Mouse (Mus musculus) c-Kit-negative CD71-positive TER-119-positive erythroid progenitor cells, embryonic 14.5 days (primary cell): ENCODE measurements around the gene Gm21833.
"Not testable (repeated sequence)": the region's sequence is repeated elsewhere in the genome, so short reads cannot be mapped to it uniquely, and the experiment has no call there.

Experiments used
- DNase-seq: peaks from one replicate; pipeline ENCODE4 v3.0.0-alpha.2; 2013; ENCODE audit warnings: low read depth, low spot score

Gm21833 gene

DNA sequence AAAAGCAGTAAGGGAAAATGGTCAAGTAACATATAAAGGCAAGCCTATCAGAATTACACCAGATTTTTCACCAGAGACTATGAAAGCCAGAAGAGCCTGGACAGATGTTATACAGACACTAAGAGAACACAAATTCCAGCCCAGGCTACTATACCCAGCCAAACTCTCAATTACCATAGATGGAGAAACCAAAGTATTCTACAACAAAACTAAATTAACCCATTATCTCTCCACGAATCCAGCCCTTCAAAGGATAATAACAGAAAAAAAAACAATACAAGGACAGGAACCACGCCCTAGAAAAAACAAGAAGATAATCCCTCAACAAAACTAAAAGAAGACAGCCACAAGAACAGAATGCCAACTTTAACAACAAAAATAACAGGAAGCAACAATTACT is at the start of gene Gm21833:
Gm21833 (plus strand) TSS at position 301 of the 400 bp plus-strand sequence.
- not testable (repeated sequence) for DNase-seq

DNA sequence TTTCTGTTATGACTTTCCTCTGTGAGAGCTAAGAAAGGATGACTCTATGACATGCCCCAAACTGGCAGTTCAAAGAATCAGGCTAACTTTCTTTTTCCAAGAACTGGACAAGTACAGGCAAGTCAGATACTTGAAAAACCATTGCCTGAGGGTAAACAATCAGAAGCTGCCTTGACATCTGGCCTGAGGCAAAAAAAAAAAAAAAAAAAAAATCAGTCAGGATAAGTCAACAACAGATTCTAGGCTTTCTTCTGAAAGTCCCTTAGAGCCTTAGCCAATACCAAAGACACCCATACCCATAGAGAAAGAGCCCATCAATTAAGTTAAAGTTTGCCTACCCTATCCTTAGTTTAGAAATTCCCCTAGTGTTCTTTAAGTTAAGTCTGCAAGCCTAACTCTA is 38.7 kb upstream of the Gm21833 start:
- DNase-seq: no peak

DNA sequence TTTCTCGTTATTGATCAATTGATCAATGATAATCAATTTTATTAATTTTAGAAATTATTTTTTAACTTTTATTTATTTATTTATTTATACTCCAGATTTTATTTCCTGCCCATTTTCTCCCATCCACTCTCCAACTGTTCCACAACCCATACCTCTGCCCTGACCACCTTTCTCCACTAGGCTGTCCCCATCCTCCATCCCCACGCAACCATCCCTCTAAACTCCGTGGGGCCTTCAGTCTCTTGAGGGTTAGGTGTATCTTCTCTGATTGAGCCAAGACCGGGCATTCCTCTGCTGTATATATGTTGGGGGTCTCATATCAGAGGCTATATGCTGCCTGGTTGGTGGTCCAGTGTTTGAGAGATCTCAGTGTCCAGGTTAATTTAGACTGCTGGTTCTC is 31.7 kb upstream of the Gm21833 start:
- DNase-seq: no peak

GRCm38 (mm10) chr16:82815255-82815654 is 12.9 kb upstream of the Gm21833 start:
- DNase-seq: no peak

- no peak for DNase-seq
Observed at GRCm38 (mm10) chr16:82816615-82817014, 11.6 kb upstream of the Gm21833 start.

- DNase-seq: no peak
Observed at GRCm38 (mm10) chr16:82855752-82856151, 27.6 kb downstream of the Gm21833 start.

DNA sequence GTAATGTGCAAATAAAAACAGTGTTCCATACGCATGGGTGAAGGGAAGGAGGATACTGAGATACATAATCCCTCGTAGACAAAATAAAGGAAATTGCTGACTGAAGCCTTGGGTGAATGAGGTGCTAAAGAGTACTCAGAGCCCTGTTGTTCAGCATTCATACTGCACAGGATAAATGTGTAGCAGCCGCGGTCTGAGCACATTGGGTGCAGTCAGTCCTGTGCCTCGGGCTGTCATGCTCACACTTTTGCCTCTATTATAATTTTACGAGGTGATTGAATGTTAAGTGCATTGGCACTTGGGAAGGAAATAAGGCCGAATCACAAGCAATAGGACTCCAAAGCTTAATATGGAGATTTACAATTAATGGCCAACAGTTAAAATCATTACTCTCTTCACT is 36.4 kb downstream of the Gm21833 start:
- DNase-seq: no peak
